Mouse (Mus musculus): ENCODE measurements around the gene Kctd12b. TPM values are rescaled to one million over a fixed set of nuclear protein-coding genes. Genes with fewer than 3 reads are reported as not detected.
"Not testable (repeated sequence)": the region's sequence is repeated elsewhere in the genome, so short reads cannot be mapped to it uniquely, and the experiment has no call there.

The Kctd12b gene
- total RNA-seq (2021): 1 to 10 TPM; 3.4 TPM
- long read RNA-seq, experiment 1, full-length matches to known transcripts: 4 of 5 reads
- long read RNA-seq, experiment 1, partial matches to known transcripts: 0 of 5 reads
- long read RNA-seq, experiment 1, other reads (novel, unspliced or antisense): 1 of 5 reads
- long read RNA-seq, experiment 2, full-length matches to known transcripts: 1 of 1 reads
- long read RNA-seq, experiment 2, partial matches to known transcripts: 0 of 1 reads
- long read RNA-seq, experiment 2, other reads (novel, unspliced or antisense): 0 of 1 reads

DNA sequence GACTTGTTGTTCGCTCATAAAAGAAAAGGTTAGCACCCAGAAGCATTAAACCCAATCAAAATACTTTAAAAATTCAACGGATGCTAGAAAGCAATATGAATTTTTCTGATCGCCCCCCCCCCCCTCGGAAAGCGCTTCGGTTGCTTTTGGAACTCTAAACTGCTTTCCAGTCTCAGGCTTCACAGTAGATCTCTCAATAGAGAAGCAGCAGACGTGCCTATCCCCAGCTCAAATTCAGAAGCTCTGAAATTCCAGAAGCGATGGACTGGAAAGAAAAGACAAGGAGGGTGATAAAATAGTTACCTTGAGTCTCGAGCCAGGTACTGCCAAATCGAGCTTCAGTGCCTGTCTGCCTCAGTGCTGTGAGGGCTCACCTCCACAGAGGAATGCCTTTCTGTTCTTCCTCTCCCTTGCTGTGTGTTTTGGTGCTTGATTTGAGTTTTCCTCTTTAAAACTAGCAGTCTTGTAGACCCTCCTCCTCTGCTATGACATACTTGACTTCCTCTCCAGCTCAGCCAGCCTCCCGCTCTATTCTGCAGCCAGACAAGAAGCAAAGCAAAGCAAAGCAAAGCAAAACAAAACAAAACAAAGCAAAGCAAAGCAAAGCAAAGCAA, at the start of gene Kctd12b:
Gene Kctd12b, minus strand, starts transcription at position 610 of the 614 bp plus-strand sequence.
- TF ChIP-seq CTCF (conservative IDR thresholded peaks at IDR 0.05): no peak

DNA sequence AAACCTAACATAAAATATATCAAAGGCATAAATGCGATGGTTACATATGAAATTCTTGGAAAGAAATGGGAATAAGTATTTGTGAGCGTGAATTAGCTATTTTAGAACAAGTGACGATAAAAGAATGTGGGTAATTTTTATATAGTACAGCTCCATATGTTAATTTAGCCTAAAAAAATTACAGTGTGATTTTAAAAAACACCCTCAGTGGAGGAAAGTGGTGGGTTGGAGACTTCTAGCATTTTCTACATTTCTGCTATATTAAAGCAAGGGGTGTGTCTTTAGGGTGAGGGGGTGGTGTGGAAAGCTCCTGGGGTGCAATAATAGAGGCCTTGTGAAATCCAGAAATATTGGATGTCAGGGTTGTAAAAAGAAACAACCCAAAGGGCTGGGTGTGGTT, 46.3 kb upstream of the Kctd12b start:
- Histone ChIP-seq H3K4me3 (no peak overlapping the region), H3K27ac (no peak overlapping the region)
- TF ChIP-seq CTCF (conservative IDR thresholded peaks at IDR 0.05): no peak
- DNase-seq (ENCODE audit: low spot score in 2 of 2): no peak

More for the DNA sequence above, at the start of gene Kctd12b:
- Histone ChIP-seq H3K4me3 (peak within 1 kb of the TSS; percentile 50), H3K27ac (peak within 1 kb of the TSS; percentile 53; the same call in 1 of the 2 replicates)
- no peak for DNase-seq (ENCODE audit: low spot score in 2 of 2)

DNA sequence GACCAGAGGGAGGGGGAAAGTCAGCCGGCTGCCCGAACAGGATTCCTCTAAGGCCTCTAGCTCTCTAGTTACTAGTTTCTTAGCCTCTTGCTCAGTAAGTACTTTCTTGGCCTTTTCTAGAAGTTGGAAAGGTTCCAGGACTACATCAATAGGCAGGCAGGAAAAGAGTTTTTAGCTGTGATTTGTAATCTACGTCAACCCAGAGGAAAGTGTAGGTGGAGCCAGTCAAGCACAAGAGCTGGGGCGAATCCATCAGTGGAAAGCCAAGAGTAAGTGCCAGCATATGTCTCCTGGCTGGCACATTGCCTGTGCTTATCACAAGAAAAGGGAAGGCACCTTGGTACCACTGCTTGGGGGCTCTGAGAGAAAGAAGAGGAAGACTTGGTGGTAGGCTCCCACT, 39.5 kb upstream of the Kctd12b start:
- peak in 1 of 2 experiments; percentile 2 for DNase-seq (ENCODE audit: low spot score in 2 of 2)
- Histone ChIP-seq H3K4me3 (no peak overlapping the region), H3K27ac (no peak overlapping the region)
- TF ChIP-seq CTCF (conservative IDR thresholded peaks at IDR 0.05): no peak

DNA sequence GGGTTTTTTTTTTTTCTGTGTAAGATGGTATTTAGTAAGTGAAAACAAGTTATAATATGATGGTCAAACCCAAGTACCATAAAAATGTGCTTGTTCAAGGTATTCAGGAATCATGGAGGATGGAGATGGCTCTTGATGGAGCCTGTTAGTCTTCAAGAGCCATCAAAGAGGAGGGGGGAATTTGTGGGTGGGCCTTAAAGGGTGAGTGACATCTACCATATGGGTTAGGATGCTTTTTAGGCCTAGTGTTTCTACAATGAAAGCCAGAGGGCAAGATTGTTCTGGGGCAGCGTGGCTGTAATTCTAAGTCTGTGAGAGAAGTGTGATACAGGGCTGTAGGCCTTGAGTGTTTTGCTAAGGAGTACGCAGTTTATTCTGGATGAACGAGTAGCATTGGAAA, 28.2 kb upstream of the Kctd12b start:
- no peak for DNase-seq (ENCODE audit: low spot score in 2 of 2)
- no peak for TF ChIP-seq CTCF (conservative IDR thresholded peaks at IDR 0.05)
- Histone ChIP-seq H3K4me3 (peak overlapping the region; percentile 65), H3K27ac (peak overlapping the region; percentile 87; the same call in 1 of the 2 replicates)

DNA sequence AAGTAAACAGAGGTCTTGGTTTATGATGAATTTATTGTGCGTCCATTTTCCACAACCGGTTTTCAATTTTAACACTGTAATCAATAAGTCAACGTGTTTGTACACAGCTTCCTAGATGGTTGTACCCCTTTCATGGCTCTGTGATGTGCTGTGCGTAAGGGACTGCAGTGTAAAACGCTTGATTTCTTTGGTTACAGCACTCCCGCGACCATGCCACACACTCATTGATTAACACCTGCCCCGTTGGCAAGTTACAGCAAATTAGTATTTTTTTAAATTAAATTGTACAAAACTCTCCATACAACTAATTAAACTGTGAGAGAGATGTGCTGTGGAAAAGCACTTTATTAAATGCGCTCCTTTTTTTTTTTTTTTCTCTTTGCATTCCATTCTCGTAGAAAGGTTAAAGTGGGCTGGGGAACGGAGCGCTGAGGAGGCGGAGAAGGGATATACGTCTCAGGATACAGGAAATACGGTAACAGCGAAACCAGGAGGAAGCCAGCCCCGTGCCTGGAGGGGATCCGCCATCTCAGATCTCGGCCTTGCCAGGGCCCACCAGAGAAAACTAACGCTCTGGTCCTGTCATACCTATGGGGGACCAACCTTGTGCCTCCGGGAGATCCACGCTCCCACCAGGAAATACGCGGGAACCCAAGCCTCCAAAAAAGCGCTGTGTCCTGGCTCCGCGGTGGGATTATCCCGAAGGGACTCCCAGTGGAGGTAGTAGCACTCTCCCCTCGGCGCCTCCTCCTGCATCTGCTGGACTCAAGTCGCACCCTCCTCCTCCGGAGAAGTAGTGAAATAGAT, 27.1 kb upstream of the Kctd12b start, which contains the start of gene Nbdy:
Gene Nbdy, plus strand, starts transcription at position 481 of the 807 bp plus-strand sequence.
- DNase-seq (ENCODE audit: low spot score in 2 of 2): peak; percentile 25 to 49
- no peak for TF ChIP-seq CTCF (conservative IDR thresholded peaks at IDR 0.05)
- Histone ChIP-seq H3K4me3 (peak within 1 kb of the TSS; percentile 65), H3K27ac (peak within 1 kb of the TSS; percentile 87)

DNA sequence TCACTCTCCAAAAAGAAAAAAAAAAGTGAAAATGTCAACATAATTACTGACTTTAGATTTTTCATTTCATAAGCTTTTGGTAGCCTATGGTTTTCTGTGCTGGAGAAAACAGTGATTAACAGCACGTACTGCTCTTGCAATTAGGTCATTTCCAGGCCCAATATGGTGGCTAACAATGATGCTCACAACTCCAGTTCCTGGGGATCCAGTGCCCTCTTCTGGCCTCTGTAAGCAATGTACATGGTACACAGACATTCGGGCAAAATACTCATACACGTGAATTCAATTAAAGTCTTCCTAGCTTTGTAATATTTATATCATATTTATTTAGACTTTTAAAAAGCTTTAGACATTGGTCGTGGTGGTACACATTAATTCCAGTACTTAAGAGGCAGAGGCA, 23.4 kb upstream of the Kctd12b start:
- DNase-seq (ENCODE audit: low spot score in 2 of 2): no peak
- H3K4me3 ChIP-seq: no peak overlapping the region
- TF ChIP-seq CTCF (conservative IDR thresholded peaks at IDR 0.05): peak; percentile 67
- H3K27ac ChIP-seq: no peak overlapping the region

DNA sequence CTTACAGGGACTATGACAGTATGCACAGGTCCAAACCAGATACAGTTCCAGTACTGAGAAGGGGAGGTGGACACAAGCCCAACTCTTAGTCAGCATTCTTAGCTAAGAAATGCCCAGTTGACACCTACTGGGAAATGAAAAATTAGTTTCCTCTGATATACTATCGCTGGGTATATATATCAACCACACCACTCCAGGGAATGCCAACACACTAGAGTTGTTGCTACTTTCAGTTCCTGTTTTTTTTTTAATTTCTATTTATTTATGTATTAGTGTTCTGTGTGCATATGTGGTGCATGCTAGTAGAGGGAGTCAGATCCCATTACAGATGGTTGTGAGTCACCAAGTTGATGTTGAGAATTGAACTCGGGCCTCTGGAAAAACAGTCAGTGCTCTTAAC, 20.5 kb upstream of the Kctd12b start:
- Histone ChIP-seq H3K4me3 (no peak overlapping the region), H3K27ac (no peak overlapping the region)
- no peak for DNase-seq (ENCODE audit: low spot score in 2 of 2)
- no peak for TF ChIP-seq CTCF (conservative IDR thresholded peaks at IDR 0.05)

DNA sequence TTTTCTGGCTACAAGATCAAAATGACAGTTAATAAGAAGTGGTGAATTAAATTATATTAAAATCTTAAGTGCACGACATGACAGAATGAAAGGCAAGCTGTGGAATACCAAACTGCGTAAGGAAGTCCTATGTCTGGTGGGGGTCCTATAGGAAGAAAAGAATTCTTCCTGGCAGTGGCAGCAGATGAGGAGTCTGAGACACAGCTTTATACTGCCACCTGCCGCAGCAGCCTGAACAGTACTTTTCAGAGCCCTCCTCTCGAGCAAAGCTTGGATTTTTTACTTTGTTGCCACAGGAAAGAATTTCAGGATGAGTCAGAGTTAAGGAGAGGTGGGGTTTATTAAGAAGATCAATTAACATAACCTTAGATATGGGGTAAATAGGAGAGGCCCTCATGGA, 11.5 kb upstream of the Kctd12b start:
- no peak for DNase-seq (ENCODE audit: low spot score in 2 of 2)
- peak; percentile 80 for TF ChIP-seq CTCF (conservative IDR thresholded peaks at IDR 0.05)
- Histone ChIP-seq H3K27ac (no peak overlapping the region), H3K4me3 (no peak overlapping the region)

DNA sequence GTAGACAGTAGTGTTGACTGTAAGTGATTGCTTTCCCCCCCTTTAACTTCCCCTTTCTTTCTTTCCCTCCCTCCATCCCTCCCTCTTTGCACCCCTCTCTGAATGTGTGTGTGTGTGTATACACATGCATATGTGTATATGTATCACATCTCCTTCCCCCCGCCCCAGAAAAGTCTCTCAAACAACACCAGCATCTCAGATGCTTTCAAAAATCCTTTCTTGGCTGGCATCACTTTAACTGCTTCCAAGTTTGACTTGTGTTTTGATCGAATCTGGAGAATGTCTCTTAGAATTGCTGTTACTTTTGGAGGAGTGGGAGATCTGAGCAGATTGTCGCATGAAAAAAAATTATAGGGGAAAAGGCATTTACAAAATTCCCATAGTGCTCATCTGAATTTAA, 4.3 kb upstream of the Kctd12b start:
- peak in 1 of 2 experiments; percentile 8 for DNase-seq (ENCODE audit: low spot score in 2 of 2)
- H3K27ac ChIP-seq: no peak overlapping the region

DNA sequence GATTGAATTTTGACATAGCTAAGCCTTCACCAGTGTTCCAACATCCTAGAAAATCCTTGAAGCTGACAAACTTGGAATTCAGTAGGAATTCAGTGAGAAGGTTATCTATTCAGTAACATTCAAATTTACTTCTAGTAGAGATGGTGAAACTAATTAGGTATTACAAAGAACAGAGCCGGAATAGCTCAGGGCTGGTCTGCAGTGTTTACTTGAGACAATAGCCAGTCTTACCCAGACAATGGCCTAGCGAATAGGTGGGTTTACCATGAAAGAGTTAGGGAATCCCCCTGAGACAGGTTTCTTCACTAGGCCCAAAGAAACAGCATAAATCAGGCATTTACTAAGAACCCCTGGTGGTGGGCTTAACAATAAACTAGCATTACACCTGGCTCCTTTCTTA, 28.0 kb downstream of the Kctd12b start:
- not testable (repeated sequence) for H3K4me3 ChIP-seq; H3K27ac ChIP-seq; DNase-seq (ENCODE audit: low spot score in 2 of 2)

More for the DNA sequence above, 4.3 kb upstream of the Kctd12b start:
- TF ChIP-seq CTCF (conservative IDR thresholded peaks at IDR 0.05): no peak
- no peak overlapping the region for H3K4me3 ChIP-seq

DNA sequence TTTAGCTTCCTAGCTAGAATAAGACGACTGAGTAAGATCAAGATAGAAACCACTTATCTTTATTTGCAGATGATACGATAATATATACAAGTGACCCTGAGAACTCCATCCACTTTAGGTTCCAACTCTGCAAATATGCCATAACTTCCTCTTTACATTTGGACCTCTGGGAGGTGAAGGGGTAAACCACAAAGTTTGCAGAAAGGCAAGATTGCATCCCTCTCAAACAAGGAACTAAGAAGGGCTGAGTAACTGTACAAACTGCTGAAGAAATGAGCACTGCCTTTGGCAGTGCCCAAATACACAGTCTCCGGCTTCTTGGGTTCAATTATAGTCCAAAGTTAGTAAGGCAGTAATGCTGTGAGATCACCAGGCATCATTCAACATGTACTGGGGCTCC, 31.3 kb downstream of the Kctd12b start:
- DNase-seq (ENCODE audit: low spot score in 2 of 2): no peak
- no peak overlapping the region for H3K27ac ChIP-seq
- no peak for TF ChIP-seq CTCF (conservative IDR thresholded peaks at IDR 0.05)
- H3K4me3 ChIP-seq: no peak overlapping the region

DNA sequence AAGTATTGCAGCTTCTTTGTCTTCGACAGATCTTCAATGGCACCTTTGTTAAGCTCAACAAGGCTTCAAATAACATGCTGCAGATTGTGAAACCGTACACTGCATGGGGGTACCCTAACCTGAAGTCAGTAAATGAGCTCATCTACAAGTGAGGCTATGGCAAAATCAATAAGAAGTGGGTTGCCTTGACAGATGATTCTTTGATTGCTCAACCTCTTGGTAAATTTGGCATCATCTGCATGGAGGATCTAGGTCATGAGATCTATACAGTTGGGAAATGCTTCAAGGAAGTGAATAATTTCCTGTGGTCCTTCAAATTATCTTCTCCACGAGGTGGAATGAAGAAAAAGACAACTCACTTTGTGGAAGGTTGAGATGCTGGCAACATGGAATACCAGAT, 39.2 kb downstream of the Kctd12b start:
- TF ChIP-seq CTCF (conservative IDR thresholded peaks at IDR 0.05): no peak
- Histone ChIP-seq H3K4me3 (no peak overlapping the region), H3K27ac (no peak overlapping the region)
- no peak for DNase-seq (ENCODE audit: low spot score in 2 of 2)

DNA sequence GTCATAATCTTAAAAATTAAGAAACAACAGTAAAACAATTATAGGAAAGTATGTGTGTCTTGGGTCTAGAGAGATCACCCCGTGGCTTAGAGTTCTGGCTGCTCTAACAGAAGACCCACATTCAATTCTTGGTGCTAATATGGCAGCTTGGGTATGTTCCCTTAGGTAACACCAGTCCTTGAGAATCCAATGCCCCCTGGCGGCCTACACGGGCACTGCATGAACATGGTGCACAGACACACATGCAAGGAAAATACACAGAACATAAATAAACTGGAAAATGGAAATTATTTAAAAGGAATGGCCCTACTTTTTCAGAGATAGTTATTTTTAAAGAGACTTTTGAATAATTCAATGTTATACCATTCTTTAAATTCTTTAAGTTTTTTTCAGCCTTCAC, 55.6 kb downstream of the Kctd12b start:
- Histone ChIP-seq H3K27ac (no peak overlapping the region), H3K4me3 (no peak overlapping the region)
- TF ChIP-seq CTCF (conservative IDR thresholded peaks at IDR 0.05): peak; percentile 38
- DNase-seq (ENCODE audit: low spot score in 2 of 2): no peak

Measured in layer of hippocampus, adult 2 months (tissue).